Mouse (Mus musculus) intestine, embryonic 16.5 days (tissue): ENCODE results near the gene Gipc3. TPM values are rescaled to one million over a fixed set of nuclear protein-coding genes. Genes with fewer than 3 reads are reported as not detected.
A peak's percentile ranks its signal among the peaks of the same experiment; 100 is the strongest.

ENCODE experiments used
- ATAC-seq: fragments of 200-750 bp; cut with Nextera tagmentation; 2 replicates; pipeline ENCODE4 v1.8.0; 2017; ENCODE audit warnings: moderate TSS enrichment, moderate library complexity
- H3K27ac ChIP-seq: fragments of 300-500 bp; sonication (generic); 2 replicates; pipeline ENCODE4 v1.5.1; 2014; ENCODE audit warnings: mild to moderate bottlenecking, low read length
- H3K27me3 ChIP-seq: fragments of 300-500 bp; sonication (generic); replicated peaks from 2 replicates; pipeline ENCODE4 v1.6.1; 2014; ENCODE audit warnings: low read length, control low read depth, mixed read lengths; ENCODE audit not compliant: control insufficient read depth, insufficient read depth
- H3K36me3 ChIP-seq: fragments of 300-500 bp; sonication (generic); 2 replicates; pipeline ENCODE4 v1.6.1; 2014; ENCODE audit warnings: low read length, control low read depth; ENCODE audit not compliant: control insufficient read depth, insufficient read depth
- H3K4me1 ChIP-seq: fragments of 300-500 bp; sonication (generic); 2 replicates; pipeline ENCODE4 v1.6.1; 2014; ENCODE audit warnings: low read length, control low read depth, mixed read lengths; ENCODE audit not compliant: control insufficient read depth, insufficient read depth
- H3K4me2 ChIP-seq: fragments of 300-500 bp; sonication (generic); 2 replicates; pipeline ENCODE4 v1.6.1; 2014; ENCODE audit warnings: low read depth, low read length, control low read depth
- H3K4me3 ChIP-seq: fragments of 300-500 bp; sonication (generic); 2 replicates; pipeline ENCODE4 v1.5.1; 2014; ENCODE audit warnings: mild to moderate bottlenecking, low read length
- H3K9ac ChIP-seq: fragments of 300-500 bp; sonication (generic); 2 replicates; pipeline ENCODE4 v1.6.1; 2014; ENCODE audit warnings: low read depth, low read length
- H3K9me3 ChIP-seq: fragments of 300-500 bp; sonication (generic); 2 replicates; pipeline ENCODE4 v1.6.1; 2016; ENCODE audit warnings: low read length, control low read depth; ENCODE audit not compliant: control insufficient read depth
- WGBS: fragments of 180-500 bp; shearing (Covaris S2); extraction: QIAGEN DNeasy Blood & Tissue Kit; methylation state at CpG from one replicate; pipeline ENCODE4 v1.1.7; 2014; 5-methylcytosine and 5-hydroxymethylcytosine counted together
- polyA plus RNA-seq: library from polyadenylated mRNA; unstranded; fragments of >200 nt; fragmentation: Nextera tagmentation; extraction: Ambion mirVana; gene quantifications from 2 replicates; pipeline ENCODE4 v1.2.1, GENCODE M21; 2015

Gipc3 gene
- polyA plus RNA-seq, 1 experiment from 2014 or later: 0.12 TPM

DNA sequence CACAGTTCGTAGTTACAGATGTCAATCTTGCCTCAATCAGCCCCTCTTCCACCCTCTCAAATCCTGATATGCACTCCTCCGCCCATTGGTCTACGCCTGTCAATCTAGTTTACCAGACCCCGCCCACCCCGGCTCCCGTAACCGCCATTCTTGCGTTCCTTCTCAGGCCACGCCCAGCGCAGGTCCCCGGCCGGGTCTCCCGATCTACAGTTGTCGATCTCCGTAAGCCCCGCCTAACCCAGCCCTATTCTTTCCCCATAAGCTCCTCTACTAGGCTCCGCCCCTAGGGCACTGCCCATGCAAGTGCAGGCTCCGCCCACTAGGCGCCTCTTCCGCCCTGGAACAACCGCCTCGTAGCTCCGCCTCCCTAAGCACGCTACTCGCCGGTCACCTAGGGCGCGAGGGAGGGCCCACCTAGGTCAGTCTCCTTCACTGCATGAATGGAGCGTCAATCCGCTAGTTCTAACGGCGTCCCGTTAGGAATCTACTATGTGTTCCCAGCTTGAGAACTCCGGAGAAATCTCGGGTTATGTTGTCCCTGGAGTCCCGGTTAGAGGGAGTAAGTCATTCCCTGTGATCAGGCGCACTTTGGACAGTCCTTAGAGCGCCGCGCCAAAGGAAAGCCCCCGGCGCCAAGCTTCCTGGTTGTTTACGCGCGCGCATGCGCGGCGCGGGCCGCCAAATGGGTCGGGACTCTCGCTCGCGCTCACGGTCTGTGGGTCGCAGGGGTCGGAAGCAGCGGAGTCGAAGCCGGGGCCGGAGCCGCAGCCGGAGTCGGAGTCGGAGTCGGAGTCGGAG is 22.3 kb downstream of the Gipc3 start, which contains the start of gene Cactin:
Gene Cactin, plus strand, starts transcription at position 554 of the 798 bp plus-strand sequence.
- ATAC-seq: peak; percentile 91
- Histone ChIP-seq H3K4me3 (peak within 1 kb of the TSS; percentile 94), H3K9ac (peak within 1 kb of the TSS; percentile 93), H3K27ac (peak within 1 kb of the TSS; percentile 94), H3K4me2 (peak within 1 kb of the TSS; percentile 82), H3K4me1 (peaks cover 46% of the 10 kb centered on the region), H3K36me3 (peaks cover 31% of the 10 kb centered on the region), H3K9me3 (no peaks in the 10 kb centered on the region), H3K27me3 (no peaks in the 10 kb centered on the region)
- WGBS: under 1% methylated on average over 68 of the region's 68 CpGs

DNA sequence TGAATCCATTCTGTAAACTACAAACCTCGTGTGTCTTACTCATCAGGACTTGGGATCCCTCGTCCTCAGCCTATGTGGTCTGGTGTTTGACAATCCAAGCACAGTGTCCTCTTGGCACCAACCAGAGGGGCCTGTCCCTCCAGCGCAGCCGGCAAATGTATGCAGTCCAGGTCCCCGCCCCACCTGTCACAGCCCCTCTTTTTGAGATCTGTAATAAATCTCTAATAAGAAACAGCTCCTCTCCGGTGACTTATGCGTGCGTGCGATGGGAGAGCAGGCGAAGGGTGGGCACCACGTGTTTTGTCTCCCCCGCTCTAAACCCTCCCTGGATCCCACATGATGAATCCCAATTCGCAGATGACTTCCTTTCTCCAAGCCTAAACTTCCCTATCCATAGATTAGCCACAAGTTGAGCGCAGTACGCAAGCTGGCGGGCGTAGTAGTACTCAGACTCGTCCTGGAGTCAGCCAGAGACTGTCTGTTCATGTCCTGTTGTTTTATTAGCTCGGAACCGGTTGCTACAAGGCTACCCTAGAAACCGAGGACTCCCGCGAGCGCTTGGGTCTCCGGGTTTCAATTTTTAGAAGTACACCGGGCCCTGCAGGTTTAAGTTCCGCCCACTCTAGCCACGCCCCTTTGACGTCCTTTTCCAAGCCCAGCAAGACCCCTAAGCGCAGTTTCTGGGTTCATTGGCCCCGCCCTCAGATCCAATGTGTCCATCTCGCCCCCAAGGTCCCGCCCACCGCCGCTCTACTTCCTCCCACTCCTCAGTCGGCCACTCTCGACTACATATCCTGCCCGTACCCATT is 23.1 kb downstream of the Gipc3 start:
- Histone ChIP-seq H3K9me3 (no peaks in the 10 kb centered on the region), H3K27me3 (no peaks in the 10 kb centered on the region), H3K27ac (peak overlapping the region; percentile 94), H3K9ac (peak overlapping the region; percentile 72), H3K36me3 (peaks cover 26% of the 10 kb centered on the region), H3K4me2 (peak overlapping the region; percentile 57), H3K4me1 (peaks cover 46% of the 10 kb centered on the region), H3K4me3 (peak overlapping the region; percentile 94)
- 1% methylated on average over 38 of the region's 38 CpGs for WGBS
- no peak for ATAC-seq

DNA sequence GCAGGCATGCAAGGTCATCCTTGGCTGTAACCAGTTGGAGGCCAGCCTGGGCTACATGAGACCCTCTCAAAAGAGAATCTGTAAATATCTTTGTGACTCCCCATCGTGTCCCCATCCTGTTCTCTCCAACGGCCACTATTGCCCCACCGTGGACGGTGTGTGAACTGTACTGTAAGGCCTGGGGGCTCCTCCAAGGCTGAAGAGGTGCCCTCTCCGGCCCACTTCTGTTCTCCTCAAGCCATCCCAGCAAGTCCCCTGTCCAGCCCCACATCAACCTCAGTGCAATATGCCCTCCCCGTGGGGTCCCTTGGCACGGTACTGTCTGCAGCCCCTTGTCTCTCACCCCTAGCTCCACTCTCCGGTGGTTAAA is 23.8 kb downstream of the Gipc3 start:
- Histone ChIP-seq H3K27ac (peak overlapping the region; percentile 94), H3K4me1 (peaks cover 46% of the 10 kb centered on the region), H3K27me3 (no peaks in the 10 kb centered on the region), H3K4me2 (peak overlapping the region; percentile 57), H3K9me3 (no peaks in the 10 kb centered on the region), H3K36me3 (peaks cover 22% of the 10 kb centered on the region), H3K9ac (peak overlapping the region; percentile 72), H3K4me3 (peak overlapping the region; percentile 94)
- 35% methylated on average over 8 of the region's 8 CpGs for WGBS
- no peak for ATAC-seq

DNA sequence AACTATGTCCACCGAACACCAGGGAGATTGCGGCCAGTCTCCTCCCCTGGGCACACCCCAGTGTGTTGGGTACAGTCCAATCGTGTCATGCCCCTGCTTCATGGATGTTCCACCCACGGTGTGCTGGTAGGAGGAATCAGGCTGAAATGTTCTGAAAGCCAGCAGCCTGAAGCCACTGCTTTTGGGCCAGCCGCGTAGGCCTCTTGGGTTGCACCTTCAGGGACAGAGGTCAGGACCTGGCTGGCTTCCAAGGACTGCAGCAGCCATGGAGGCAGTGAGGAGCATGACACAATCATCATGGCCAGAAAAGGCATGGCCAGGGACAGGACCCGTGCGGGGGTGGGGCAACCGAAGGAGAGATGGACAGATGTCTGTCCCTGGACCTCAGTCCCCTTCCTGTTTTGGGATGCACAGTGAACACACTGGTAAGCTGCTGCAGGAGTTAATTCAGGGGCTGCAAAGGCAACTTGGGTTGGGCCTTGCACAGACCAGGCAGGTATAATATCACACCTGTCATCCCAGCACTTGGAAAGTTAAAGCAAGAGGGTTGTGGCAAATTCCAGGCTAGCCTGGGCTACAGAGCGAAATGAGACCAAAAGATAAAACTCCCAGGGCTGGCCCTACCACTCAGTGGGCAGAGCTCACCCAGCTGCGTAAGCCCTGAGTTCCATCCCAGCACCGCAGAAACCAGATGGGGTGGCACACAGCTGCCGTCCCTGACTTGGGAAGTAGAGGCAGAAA is 24.3 kb downstream of the Gipc3 start:
- H3K9me3 ChIP-seq: no peaks in the 10 kb centered on the region
- peak overlapping the region; percentile 72 for H3K9ac ChIP-seq
- no peak for ATAC-seq
- 93% methylated on average over 13 of the region's 13 CpGs for WGBS
- H3K4me1 ChIP-seq: peaks cover 46% of the 10 kb centered on the region
- H3K27ac ChIP-seq: peak overlapping the region; percentile 94; the same call in 1 of the 2 replicates
- H3K27me3 ChIP-seq: no peaks in the 10 kb centered on the region
- peaks cover 16% of the 10 kb centered on the region for H3K36me3 ChIP-seq
- H3K4me3 ChIP-seq: no peak overlapping the region
- peak overlapping the region; percentile 57 for H3K4me2 ChIP-seq

DNA sequence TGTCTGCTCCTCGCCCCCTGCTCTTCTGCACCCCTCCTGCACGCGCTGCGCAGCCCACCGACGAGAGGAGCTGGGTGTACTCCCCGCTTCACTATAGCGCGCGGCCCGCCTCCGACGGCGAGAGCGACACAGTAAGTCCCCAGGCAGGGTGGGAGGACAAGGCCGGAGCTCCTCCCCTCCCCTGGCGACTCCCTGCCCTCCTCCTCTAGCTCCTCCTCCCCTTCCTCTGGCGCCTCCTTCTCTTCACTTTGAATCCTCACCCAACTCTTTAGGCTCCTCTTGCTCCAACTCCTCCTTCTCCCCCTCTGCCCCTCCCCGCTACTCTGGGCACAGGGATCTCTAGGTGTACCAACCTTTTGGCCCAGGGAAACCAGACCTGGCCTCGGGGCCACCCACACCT is 25.8 kb downstream of the Gipc3 start:
- peak; percentile 14 for ATAC-seq
- Histone ChIP-seq H3K9ac (peak overlapping the region; percentile 70), H3K9me3 (no peaks in the 10 kb centered on the region), H3K4me3 (peak overlapping the region; percentile 43), H3K4me1 (peaks cover 42% of the 10 kb centered on the region), H3K4me2 (peak overlapping the region; percentile 67), H3K27me3 (no peaks in the 10 kb centered on the region), H3K36me3 (peaks cover 14% of the 10 kb centered on the region), H3K27ac (peak overlapping the region; percentile 76)
- 18% methylated on average over 20 of the region's 20 CpGs for WGBS

DNA sequence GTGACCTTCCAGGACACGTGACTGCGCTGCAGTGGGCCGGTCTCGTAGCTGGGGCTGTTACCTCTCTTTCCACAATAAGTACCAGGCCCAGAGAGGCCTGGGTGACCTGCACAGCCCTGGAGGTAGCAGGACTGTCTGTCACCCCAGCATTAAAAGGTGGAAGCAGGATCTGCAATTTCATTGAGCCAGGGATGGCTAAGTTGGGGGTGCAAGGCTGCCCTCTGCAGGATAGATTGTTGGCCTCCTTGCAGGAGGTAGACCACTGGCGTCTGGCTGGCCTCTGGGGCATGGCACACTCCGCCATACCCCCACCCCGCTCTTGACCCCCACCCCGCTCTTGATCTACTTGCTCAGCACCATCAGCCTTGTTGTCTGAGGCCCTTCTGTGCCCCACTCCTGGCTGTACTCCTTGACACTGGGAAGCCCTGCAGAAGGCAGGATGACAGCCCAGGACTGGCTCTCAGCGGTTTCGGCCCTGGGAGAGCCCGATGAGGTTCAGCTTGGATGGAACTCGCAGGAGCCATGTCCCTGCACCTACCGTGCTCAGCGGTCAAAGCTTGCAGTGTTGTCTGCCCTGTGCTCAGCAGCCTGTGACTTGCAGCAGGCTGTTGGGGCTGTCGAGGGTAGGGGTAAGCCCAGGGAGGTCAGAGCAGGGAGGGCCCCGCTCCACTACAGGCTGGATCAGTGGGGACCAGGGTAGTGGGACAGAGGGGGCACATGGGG is 26.6 kb downstream of the Gipc3 start:
- no peak for ATAC-seq
- Histone ChIP-seq H3K4me3 (peak overlapping the region; percentile 43), H3K9me3 (no peaks in the 10 kb centered on the region), H3K27ac (peak overlapping the region; percentile 23), H3K36me3 (peaks cover 17% of the 10 kb centered on the region), H3K4me2 (peak overlapping the region; percentile 67), H3K4me1 (peaks cover 35% of the 10 kb centered on the region), H3K9ac (peak overlapping the region; percentile 70), H3K27me3 (no peaks in the 10 kb centered on the region)
- 52% methylated on average over 16 of the region's 16 CpGs for WGBS

DNA sequence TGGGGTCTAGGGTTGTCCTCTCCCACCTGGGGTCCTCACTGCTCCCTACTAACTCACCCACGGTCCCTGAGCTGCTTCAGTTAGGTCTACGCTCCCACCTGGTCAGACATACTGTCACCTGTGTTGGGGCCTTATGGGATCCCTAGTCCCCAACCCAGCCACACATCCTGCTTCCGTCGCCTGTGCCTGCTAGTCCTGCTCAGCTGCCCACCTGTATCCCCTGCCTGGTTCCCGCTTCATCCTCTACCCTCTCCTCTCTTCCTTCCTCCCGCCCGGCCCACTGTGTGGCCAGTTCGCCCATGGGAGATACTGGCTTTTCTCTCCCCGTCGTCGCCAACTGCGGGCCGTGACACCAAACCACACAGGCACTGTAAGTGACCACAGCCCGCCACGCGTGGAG is 27.5 kb downstream of the Gipc3 start:
- peaks cover 35% of the 10 kb centered on the region for H3K4me1 ChIP-seq
- H3K9ac ChIP-seq: no peak overlapping the region
- no peak overlapping the region for H3K27ac ChIP-seq
- ATAC-seq: no peak
- H3K4me2 ChIP-seq: no peak overlapping the region
- H3K36me3 ChIP-seq: peaks cover 21% of the 10 kb centered on the region
- H3K27me3 ChIP-seq: no peaks in the 10 kb centered on the region
- no peak overlapping the region for H3K4me3 ChIP-seq
- H3K9me3 ChIP-seq: no peaks in the 10 kb centered on the region
- 91% methylated on average over 16 of the region's 16 CpGs for WGBS

DNA sequence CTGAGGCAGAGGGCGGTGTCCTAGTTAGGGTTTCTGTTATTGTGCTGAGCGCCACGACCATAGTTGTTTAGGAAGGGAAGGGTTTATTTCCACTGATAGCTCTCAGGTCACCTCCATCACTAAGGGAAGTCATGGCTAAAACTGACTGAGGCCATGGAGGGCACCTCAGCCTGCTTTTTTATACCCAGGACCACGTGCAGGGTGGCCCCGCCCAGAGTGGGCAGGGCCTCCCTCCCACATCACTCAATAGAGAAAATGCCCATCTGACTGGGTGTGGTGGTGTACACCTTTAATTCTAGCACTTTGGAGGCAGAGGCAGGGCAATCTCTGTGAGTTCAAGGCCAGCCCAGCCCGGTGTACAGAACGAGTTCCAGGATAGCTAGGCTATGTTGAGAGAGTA is 28.9 kb downstream of the Gipc3 start:
- peaks cover 21% of the 10 kb centered on the region for H3K36me3 ChIP-seq
- H3K4me3 ChIP-seq: no peak overlapping the region
- H3K4me2 ChIP-seq: no peak overlapping the region
- no peak overlapping the region for H3K27ac ChIP-seq
- peaks cover 30% of the 10 kb centered on the region for H3K4me1 ChIP-seq
- 78% methylated on average over 7 of the region's 7 CpGs for WGBS
- no peak for ATAC-seq
- no peaks in the 10 kb centered on the region for H3K27me3 ChIP-seq
- no peaks in the 10 kb centered on the region for H3K9me3 ChIP-seq
- no peak overlapping the region for H3K9ac ChIP-seq
